Mouse (Mus musculus) liver, embryonic 13.5 days (tissue): ENCODE measurements around the gene Gm4847. TPM values are rescaled to one million over a fixed set of nuclear protein-coding genes. Genes with fewer than 3 reads are reported as not detected.

Experiments
- ATAC-seq: fragments of 200-750 bp; cut with Nextera tagmentation; 2 replicates; pipeline ENCODE4 v1.8.0; 2017; ENCODE audit warnings: low read depth, mild to moderate bottlenecking, moderate number of reproducible peaks, moderate library complexity
- DNase-seq: peaks from one replicate; pipeline ENCODE4 v3.0.0; 2022
- H3K27ac ChIP-seq: fragments of 300-500 bp; sonication (generic); 2 replicates; pipeline ENCODE4 v1.5.1; 2015; ENCODE audit warnings: moderate library complexity, mild to moderate bottlenecking, inconsistent platforms
- H3K27me3 ChIP-seq: fragments of 300-500 bp; sonication (generic); 2 replicates; pipeline ENCODE4 v1.6.1; 2015; ENCODE audit warnings: mild to moderate bottlenecking, inconsistent platforms
- H3K36me3 ChIP-seq: fragments of 300-500 bp; sonication (generic); 2 replicates; pipeline ENCODE4 v1.6.1; 2015; ENCODE audit warnings: mild to moderate bottlenecking, inconsistent platforms
- H3K4me1 ChIP-seq: fragments of 300-500 bp; sonication (generic); replicated peaks from 2 replicates; pipeline ENCODE4 v1.6.1; 2015; ENCODE audit warnings: inconsistent platforms
- H3K4me2 ChIP-seq: fragments of 300-500 bp; sonication (generic); 2 replicates; pipeline ENCODE4 v1.6.1; 2015; ENCODE audit warnings: inconsistent platforms, mild to moderate bottlenecking, moderate library complexity
- H3K4me3 ChIP-seq: fragments of 300-500 bp; sonication (generic); replicated peaks from 2 replicates; pipeline ENCODE4 v1.5.1; 2015; ENCODE audit warnings: mild to moderate bottlenecking, inconsistent platforms
- H3K9ac ChIP-seq: fragments of 300-500 bp; sonication (generic); 2 replicates; pipeline ENCODE4 v1.6.1; 2015; ENCODE audit warnings: mild to moderate bottlenecking, inconsistent platforms
- H3K9me3 ChIP-seq: fragments of 300-500 bp; sonication (generic); replicated peaks from 2 replicates; pipeline ENCODE4 v1.6.1; 2016; ENCODE audit warnings: inconsistent platforms
- WGBS: fragments of 180-500 bp; shearing (Covaris S2); methylation state at CpG from one replicate; pipeline ENCODE4 v1.1.7; 2015; ENCODE audit not compliant: insufficient replicate concordance; 5-methylcytosine and 5-hydroxymethylcytosine counted together
- microRNA-seq: library from miRNA; unstranded; fragments of <30 nt; microRNA quantifications from one replicate; pipeline ENCODE4, GENCODE M21; 2016
- polyA plus RNA-seq: library from polyadenylated mRNA; unstranded; fragments of >200 nt; fragmentation: Nextera tagmentation; extraction: Ambion mirVana; gene quantifications from 2 replicates; pipeline ENCODE4 v1.2.1, GENCODE M21; 2015

The Gm4847 gene
- polyA plus RNA-seq = not detected in 2 replicates

DNA sequence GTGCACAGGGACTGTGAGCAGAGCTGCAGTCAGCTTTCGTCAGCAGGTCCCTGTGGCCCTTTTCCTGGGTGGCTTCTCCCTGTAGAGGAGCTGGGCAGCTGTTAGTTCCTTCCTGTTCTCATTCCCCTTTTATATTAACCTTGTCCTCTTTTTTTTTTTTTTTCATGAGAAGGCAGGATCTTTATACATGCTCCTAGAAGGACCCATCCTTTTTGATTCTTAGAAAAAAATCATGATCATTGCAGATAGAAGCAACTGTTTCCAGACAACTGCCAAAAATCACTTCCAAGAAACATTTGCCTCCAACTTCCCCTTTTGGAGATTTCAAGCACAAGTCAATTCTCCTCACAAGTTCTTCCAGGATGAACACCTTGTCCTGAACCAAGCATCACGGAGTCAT, at the start of gene Gm4847:
Gm4847 (minus strand) TSS at position 101 of the 400 bp plus-strand sequence.
- 58% methylated on average over 2 of the region's 2 CpGs for WGBS
- no peaks in the 10 kb centered on the region for H3K36me3 ChIP-seq
- H3K27me3 ChIP-seq = no peaks in the 10 kb centered on the region
- no peaks in the 10 kb centered on the region for H3K4me1 ChIP-seq
- no peak within 1 kb of the TSS for H3K9ac ChIP-seq
- H3K4me3 ChIP-seq = no peak within 1 kb of the TSS
- no peak within 1 kb of the TSS for H3K4me2 ChIP-seq
- no peak for DNase-seq
- 0 out of 2 replicates have a peak, but pooled peaks cover under 1% of the 10 kb centered on the region for H3K9me3 ChIP-seq
- H3K27ac ChIP-seq = no peak within 1 kb of the TSS
- ATAC-seq = no peak

DNA sequence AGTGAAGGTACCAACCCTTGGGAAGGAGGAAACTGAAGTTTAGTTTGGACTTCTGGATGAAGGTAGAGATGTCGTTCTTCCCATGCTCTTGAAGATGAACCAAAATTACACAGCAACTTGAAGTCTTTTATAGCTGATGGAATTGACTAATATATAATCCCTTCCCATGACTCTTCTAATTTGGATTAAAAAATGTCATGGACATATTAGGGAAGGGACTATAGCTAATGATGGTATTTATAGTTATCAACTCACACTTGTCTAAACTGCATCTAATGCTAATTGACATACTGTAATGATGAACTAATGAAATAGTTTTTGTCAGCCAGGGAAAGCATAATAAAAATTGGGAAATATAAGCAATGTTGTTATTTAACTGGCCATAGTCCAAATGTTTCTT, 34.3 kb upstream of the Gm4847 start, which contains the start of gene Fmo9:
Fmo9 (minus strand) TSS at position 101 of the 400 bp plus-strand sequence.
- Histone ChIP-seq H3K4me1 (no peaks in the 10 kb centered on the region), H3K9me3 (peaks cover 6% of the 10 kb centered on the region; the same call in 1 of the 2 replicates), H3K4me2 (no peak within 1 kb of the TSS), H3K27ac (no peak within 1 kb of the TSS), H3K27me3 (no peaks in the 10 kb centered on the region), H3K4me3 (no peak within 1 kb of the TSS), H3K36me3 (no peaks in the 10 kb centered on the region), H3K9ac (no peak within 1 kb of the TSS)
- DNase-seq (no peak), ATAC-seq (no peak)
- 64% methylated on average over 1 of the region's 1 CpGs for WGBS

GRCm38 (mm10) chr1:166669264-166669663, 21.8 kb upstream of the Gm4847 start:
- Histone ChIP-seq H3K4me1 (no peaks in the 10 kb centered on the region), H3K9me3 (no peaks in the 10 kb centered on the region), H3K9ac (no peak overlapping the region), H3K36me3 (no peaks in the 10 kb centered on the region), H3K4me2 (no peak overlapping the region), H3K4me3 (no peak overlapping the region), H3K27ac (no peak overlapping the region), H3K27me3 (no peaks in the 10 kb centered on the region)
- WGBS = 67% methylated on average over 5 of the region's 5 CpGs
- no peak for ATAC-seq
- DNase-seq = no peak

DNA sequence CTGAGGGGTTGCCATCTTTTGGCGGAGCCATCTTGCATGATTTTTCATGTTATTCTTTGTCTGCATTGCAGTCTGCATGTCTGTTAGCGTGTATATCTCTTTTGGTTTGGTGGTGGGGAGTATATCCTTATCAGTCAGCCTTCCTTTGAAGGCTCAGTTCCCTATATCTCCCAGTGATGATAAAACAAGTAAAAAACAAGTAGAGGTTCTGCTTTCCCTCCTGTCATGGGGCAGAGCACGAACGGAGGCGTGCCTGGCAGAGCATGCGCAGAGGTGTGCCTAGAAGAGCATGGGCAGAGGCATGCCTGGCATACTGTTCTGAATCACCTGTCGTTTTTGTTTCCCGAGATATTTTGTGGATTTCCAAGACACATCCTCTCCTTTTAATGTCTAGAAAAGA, 13.3 kb upstream of the Gm4847 start:
- Histone ChIP-seq H3K4me3 (no peak overlapping the region), H3K27ac (no peak overlapping the region), H3K4me2 (no peak overlapping the region), H3K9me3 (peaks cover 6% of the 10 kb centered on the region), H3K27me3 (no peaks in the 10 kb centered on the region), H3K36me3 (no peaks in the 10 kb centered on the region), H3K9ac (no peak overlapping the region), H3K4me1 (no peaks in the 10 kb centered on the region)
- DNase-seq = no peak
- no peak for ATAC-seq
- WGBS = 57% methylated on average over 8 of the region's 8 CpGs

Small RNAs within 50 kb of the gene (microRNA-seq; reads per million reads assigned to microRNA genes)
- not detected for gene Gm22992

Other genes starting within 250 kb of the Gm4847 start
- gene Pogk, start 237.8 kb downstream of the Gm4847 start, polyA plus RNA-seq = 1.2 and 1.4 TPM in 2 replicates
- not detected in 2 replicates for gene Gm4846, start 150.1 kb downstream of the Gm4847 start, polyA plus RNA-seq
- gene Fmo9, start 34.2 kb upstream of the Gm4847 start, polyA plus RNA-seq = not detected in 2 replicates